Mouse (Mus musculus) regulatory T cell (primary cell): ENCODE measurements around the gene Fbxw4.

ENCODE experiments used
- in situ Hi-C: fragments of 300-600 bp; cut with MboI, MseI; formaldehyde crosslinking; loops from one replicate; pipeline ENCODE4 v1.15.1; 2025; ENCODE audit warnings: high pct_unique_total_duplicates

The Fbxw4 gene

DNA sequence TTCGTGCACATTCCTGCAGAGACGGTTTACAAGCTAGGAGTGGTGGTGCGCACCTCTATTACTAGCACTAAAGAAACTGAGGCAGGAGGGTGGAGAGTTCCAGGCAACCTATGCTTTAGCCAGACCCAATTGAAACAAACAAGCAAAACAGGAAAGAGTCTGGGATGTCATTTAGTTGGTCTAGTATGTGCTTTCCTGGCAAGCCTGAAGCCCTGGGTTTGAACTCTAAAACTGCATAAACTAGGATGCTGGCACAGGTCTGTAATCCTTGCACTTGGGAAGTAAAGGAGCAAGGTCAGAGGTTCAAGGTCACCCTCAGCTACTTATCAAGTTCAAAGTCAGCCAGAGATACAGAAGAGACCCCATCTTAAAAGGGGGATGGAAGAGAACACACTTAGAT is 118.1 kb downstream of the Fbxw4 start:
- in situ Hi-C loops: no loop called here

DNA sequence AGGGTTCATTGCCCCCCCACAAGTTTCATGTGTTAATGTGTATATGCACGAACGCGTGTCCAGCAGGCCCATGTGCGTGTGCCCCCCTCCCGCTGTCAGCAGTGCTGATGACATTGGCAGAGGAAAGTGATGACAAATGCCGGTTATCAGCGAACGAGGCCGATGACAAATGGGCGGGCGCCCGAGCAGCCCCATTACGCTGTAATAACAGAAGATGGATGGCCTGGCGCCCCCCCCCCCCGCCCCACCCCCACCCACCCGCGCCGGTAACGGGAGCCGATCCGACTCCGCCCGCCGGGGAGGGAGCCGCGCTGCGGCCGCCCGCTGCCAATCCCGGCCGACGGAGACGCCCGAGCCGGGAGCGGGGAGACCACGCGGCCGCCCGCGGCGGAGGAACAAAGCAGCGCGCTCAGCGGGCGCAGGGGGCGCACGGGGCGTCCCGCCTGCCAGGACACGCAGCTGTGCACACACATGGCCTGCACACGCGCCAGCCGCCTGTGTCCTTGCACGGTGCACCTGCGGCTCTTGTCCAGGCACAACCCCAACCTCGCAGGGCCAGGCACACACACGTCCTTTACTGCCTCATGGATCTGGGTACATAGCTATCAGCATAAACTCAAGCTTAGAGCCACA is 118.6 kb downstream of the Fbxw4 start:
- in situ Hi-C loops: no loop called here

- in situ Hi-C loops: no loop called here
These were observed 119.3 kb downstream of the Fbxw4 start for GRCm38 (mm10) chr19:45540657-45541408.

- in situ Hi-C loops: no loop called here
These were observed 122.6 kb downstream of the Fbxw4 start for GRCm38 (mm10) chr19:45537505-45537904.

DNA sequence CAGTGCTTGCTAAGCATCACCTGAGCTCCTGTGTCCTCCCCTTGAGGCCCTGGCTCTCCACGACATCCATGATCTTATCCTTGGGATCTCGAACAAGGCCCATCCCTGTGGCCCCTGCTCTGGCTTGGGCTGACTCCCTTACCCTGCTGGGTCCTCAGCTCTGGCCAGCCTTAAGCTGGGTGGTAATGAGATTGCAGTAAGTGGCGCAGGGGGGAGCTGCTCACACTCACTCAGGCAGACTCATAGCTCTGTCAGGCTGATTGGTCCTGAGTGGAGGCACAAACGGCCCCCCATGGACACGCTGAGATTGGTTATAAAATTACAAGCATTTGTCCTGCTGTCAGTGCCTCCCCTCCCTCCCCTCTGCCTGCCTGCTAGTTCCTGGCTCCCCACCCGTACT is 124.2 kb downstream of the Fbxw4 start:
- in situ Hi-C loops: no loop called here

DNA sequence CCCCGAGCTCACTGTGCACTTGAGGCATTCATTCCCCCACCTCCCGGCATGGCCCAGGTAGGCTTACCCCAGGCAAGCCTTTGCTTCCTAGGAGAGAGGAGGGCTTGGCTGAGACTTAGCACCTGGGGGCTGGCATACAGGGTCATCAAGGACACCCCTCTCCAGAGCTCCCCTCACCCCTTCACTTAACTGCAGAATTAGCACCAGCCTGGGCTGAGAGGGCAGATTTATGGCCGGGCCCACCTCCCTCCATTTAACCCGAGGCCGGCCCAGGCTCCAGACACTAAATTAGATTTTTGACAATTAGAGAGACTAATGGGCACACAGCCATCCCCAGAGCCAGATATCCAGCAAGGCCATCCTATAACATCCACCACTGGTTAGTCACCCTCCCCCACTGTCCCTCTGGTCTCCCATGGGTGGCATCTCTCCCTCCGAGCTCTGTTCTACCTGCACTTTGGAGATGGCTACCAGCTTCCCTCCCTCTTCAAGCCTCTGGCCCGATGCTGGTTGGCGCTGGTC is 124.8 kb downstream of the Fbxw4 start:
- in situ Hi-C loops: no loop called here

GRCm38 (mm10) chr19:45533617-45534016 is 126.5 kb downstream of the Fbxw4 start:
- in situ Hi-C loops: no loop called here

DNA sequence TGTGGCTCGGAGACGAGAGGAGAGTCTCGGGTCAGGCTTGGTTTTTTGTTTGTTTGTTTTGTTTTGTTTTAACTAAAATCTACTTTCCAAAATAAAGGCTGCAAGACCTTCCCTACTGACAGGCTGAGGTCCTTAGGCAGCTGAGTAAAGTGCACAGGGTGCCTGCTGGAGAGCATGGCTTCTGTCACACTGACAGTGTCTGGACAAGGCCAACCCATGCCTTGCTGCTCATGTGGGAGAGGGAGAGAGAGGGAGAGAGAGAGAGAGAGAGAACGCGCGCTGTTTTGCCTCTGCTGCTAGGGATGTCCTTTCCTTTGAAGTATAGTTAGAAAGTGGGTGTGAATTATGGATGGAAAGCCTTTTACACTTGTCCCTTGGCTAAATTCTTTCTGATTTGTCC is 128.6 kb downstream of the Fbxw4 start:
- in situ Hi-C loops: no loop called here

DNA sequence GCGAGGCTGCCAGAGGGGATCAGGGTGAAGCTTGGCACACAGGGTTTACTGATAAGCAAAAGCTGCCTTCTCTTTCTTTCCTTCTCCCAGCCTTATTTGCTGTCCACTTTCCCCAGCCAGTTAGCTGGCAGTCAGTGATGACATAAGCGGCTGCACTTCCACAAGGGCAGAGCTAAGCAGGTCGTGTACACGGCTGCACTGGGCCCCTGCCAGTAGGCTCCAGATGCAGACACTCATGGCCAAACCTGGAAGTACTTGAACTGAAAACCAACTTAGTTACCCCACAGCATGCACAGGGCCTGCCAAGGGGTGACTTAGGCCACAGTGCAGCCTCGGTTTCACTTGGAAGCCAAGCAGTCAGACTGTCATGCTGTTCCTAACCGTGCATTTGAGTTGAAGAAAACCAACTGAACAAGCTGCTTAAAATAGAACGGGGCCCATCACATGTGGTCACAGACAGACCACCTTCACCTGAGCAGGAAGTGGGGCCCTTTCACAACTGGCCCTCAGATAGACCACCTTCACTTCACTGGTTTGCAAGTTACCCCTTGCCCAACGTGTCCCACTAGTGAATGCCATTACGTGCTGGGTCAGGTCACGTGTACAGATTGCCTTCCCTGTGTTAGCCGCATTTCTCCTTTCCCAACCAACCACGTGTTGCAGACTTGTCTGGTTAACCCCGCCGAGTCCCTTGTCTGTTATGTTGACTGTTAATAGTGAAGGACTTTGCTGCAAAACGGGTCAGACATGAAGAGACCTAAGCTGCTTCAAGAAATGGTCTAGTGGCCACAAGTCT is 129.7 kb downstream of the Fbxw4 start:
- in situ Hi-C loops: no loop called here

- in situ Hi-C loops: no loop called here
These were observed 130.8 kb downstream of the Fbxw4 start for GRCm38 (mm10) chr19:45529294-45529693.
